Mouse (Mus musculus) lung, postnatal 14 days (tissue): ENCODE results near the gene Gadd45a.
A peak's percentile ranks its signal among the peaks of the same experiment; 100 is the strongest.
"Not testable (repeated sequence)": the region's sequence is repeated elsewhere in the genome, so short reads cannot be mapped to it uniquely, and the experiment has no call there.

ENCODE experiments used
- DNase-seq: peaks from one replicate; pipeline ENCODE4 v3.0.0; 2021

Gadd45a gene

DNA sequence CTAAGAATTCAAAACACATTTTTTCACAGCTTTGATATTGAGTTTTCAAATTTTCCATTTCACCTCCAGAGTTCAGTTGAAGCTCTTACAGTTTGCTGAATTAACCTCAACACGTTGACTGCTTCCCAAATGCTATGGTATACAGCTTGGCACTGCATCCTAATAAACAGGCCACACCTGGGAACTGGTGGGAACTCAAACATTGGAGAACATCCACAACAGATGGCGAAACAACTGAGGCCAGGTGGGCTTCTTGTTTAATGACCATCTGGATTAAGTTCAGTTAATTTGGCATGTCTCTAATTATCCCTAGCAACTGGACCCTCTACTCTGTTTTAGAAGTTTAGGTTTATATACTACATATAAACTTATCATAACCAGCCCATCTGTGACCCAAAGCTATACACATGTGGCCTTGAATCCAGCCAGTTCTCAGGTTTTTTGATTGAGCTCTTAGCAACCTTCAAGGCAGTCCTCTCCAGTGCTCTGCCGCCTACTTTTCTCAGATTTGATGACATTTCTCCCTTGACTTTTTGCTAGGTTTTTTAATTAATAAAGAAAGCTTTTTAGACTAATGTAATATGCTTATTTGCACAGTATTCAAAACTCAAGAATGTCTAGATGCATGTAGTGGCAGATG lies 10.9 kb upstream of the Gadd45a start:
- DNase-seq = no peak

- no peak for DNase-seq
Measured at GRCm38 (mm10) chr6:67046937-67047336, 9.7 kb upstream of the Gadd45a start.

DNA sequence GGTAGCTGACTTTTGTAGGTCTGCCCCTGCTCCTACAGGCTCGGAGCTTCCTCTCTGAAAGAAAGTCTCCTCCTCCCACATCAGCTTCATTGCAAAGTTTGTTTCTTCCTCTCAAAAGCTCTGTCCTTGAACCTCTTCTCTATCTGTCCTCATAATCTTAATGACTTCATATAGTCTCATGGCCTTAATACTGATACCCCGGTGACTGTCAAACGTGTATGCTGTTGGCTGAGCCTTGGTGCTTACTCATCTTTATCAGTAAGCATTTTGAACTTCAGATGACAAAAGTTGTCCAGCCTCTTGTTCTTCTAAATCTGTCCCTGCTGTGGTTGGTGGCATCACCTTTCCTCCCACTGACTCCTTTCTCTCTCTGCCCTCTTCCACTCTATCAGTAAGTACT lies 8.2 kb upstream of the Gadd45a start:
- DNase-seq = no peak

GRCm38 (mm10) chr6:67040904-67041410 lies 3.7 kb upstream of the Gadd45a start:
- no peak for DNase-seq

GRCm38 (mm10) chr6:67038964-67039363 lies 1.7 kb upstream of the Gadd45a start:
- DNase-seq = no peak

DNA sequence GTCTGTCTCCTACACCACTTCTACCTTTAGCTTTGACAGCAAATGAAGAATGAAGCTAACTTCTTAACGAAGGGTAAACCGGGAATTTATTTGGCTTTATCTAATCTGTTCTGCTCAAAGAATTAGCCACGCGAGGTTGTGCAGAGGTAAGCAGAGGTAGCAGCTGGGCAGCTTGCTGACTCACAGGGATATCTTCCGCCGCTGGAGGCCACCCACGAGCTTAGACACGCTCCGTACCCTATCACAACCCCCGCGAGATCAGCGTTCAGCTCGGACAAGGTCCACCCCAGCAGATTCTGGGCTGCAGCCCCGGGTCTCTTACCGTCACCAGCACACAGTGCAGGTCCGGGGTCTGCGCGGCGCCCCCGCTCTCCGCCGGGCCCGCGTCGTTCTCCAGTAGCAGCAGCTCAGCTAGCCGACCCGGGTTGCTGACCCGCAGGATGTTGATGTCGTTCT lies 873 bp downstream of the Gadd45a start:
- DNase-seq = peak; percentile 86

DNA sequence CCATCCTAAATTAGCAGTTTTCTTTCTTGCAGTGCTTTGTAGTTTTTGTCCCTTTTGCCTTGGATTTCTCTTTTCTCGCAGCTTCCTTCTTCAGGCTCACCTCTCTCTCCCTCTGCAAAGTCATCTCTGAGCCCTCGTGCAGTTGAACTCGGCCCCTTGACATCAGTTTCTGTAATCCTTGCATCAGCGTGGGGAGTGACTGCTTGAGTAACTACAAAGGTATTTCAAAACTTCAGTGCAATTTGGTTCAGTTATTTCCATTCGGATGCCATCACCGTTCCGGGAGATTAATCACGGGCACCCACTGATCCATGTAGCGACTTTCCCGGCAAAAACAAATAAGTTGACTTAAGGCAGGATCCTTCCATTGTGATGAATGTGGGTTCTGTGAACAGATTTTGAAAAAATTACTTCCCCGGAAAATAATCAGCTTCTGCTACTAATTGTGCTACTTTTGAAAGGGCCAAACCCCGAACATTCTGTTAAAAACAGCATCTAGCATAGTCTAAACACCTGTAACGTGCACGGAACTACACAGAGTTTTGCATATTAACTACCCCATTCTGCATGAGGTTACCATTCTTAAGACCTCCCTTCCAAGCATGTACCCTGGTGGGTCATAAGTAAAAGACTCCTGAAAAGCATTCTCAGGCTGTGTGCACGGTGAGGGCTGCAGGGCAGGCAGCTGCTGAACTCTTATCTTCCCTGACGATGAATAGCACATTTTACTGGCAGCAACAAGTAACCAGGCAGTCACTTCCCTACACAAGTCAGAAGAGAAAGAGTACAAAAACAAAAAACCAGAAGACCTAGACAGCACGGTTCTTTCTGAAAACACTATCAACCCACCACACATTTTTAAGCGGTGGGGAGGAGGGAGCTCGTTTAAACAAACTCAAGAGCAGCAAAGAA lies 1.6 kb downstream of the Gadd45a start:
- peak; percentile 21 for DNase-seq

DNA sequence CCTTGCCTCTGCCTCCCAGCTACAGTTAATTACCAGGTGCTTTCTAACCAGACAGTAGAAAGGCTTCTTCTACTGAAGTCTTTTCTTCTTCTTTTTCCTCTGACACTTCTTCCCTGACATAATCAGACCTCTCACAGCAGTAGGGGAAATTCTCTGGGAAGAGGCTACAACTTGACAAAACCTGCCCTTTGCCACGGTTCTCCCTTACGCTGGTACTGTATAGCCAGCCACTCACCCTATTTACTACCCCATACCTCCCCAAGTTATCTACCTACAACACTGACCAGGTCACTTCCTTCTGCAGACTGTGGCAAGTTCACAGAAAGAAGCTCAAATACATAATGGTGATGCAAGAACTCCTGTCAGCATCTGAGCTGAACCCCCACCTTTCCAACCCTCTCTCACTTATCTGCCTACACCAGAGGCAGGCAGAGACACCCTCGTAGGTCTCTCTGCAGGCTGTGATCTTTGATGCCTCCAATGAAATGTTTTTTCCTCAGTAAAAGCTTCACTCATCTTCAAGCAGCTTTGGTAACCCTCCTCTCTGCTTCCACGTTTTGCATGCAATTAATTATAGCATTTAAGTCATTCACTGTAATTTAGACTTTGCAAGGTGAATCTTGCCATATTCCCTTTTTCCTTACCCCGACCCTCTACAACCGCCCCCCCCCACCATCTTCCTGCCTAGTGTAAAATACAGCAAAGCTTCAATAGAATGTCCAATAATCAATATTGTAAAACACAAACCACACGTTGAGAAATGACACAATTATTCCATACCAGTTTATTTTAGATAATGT lies 2.7 kb downstream of the Gadd45a start:
- DNase-seq = no peak

GRCm38 (mm10) chr6:67033604-67034003 lies 3.7 kb downstream of the Gadd45a start:
- no peak for DNase-seq

DNA sequence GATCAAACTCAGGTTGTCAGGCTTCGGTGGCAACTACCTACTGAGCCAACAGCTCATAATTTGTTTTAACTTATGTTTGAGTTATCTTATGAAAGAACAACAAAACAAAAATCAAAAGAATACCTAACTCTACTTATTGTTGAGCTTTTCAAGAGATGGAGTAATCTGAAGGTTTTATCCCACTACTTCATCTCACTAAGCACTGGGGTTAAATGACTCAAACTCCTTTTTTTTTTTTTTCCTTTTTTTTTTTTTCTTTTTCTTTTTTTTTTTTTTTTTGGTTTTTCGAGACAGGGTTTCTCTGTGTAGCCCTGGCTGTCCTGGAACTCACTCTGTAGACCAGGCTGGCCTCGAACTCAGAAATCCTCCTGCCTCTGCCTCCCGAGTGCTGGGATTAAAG lies 4.3 kb downstream of the Gadd45a start:
- DNase-seq = not testable (repeated sequence)

DNA sequence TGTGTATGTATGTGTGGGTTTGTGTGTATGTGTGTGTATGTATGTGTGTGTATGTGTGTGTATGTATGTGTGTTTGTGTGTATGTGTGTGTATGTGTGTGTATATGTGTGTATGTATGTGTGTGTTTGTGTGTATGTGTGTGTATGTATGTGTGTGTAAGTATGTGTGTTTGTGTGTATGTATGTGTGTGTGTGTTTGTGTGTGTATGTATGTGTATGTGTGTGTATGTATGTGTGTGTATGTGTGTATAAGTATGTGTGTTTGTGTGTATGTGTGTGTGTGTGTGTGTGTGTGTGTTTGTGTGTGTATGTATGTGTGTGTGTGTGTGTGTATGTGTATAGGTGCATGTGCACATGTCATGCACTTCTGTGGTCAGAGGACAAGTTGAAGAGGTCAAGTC lies 4.7 kb downstream of the Gadd45a start:
- DNase-seq = not testable (repeated sequence)

- DNase-seq = no peak
Measured at GRCm38 (mm10) chr6:67030846-67031245, 6.4 kb downstream of the Gadd45a start.

GRCm38 (mm10) chr6:67030416-67030815 lies 6.8 kb downstream of the Gadd45a start:
- DNase-seq = no peak

- no peak for DNase-seq
Measured at GRCm38 (mm10) chr6:67029987-67030386, 7.3 kb downstream of the Gadd45a start.

GRCm38 (mm10) chr6:67029312-67029950 lies 7.8 kb downstream of the Gadd45a start:
- no peak for DNase-seq

DNA sequence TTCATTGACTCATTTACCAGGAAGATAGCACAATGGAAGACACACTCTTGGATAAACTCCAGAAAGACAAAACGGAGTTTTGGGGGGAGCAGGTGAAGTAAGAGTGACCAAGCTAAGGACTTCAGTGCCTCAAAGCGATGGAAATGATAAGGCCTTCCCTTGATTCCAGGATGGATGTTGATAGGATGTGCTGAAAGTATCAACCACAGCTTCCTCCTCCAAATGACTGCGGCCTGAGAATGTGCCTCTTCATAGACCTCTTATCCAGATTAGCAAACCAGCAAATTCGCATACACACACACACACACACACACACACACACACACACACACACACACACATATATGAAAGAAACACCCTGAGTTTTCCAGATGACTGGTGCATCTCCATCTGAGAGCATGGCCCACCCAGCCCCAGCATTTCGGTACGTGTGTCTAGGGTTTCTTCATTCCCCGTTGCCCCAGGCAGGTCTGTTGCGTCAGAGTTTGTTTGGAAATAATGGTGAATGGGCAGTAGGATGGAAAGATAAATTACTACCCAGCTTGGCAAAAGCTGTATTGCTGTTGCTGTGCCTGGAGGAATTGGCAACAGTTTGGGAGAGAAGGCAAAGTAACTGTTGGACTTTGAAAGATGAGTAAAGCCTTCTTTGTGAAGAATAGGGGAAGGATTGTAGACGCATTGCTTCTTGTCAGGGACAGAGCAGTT lies 9.7 kb downstream of the Gadd45a start:
- DNase-seq = no peak

GRCm38 (mm10) chr6:67026661-67027060 lies 10.6 kb downstream of the Gadd45a start:
- no peak for DNase-seq

GRCm38 (mm10) chr6:67023729-67024128 lies 13.5 kb downstream of the Gadd45a start:
- DNase-seq = no peak

GRCm38 (mm10) chr6:67021308-67021707 lies 15.9 kb downstream of the Gadd45a start:
- DNase-seq = no peak

- DNase-seq = not testable (repeated sequence)
Measured at GRCm38 (mm10) chr6:67019001-67019400, 18.3 kb downstream of the Gadd45a start.

DNA sequence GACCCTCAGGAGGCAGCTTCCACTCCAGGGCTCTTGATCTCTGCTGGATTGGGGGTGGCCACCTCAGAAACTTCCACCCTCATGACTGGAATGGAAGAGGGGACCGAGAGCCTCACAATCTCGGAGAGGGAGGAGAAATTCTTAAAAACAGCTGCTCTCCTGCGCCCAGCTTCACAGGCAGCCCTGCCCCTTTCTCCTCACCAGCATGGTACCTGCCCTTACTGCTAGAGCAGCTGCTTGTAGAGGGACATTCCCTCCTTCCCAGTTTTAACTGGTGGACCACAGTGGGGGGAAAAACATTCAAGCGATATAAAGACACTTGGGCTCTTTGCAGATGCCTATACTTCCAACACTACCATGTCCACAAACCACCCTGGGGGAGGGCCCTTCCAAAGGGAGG lies 18.9 kb downstream of the Gadd45a start:
- DNase-seq = no peak
